Mouse (Mus musculus) T-helper 1 cell (primary cell): ENCODE results near the gene Kalrn.

ENCODE experiments used
- in situ Hi-C: fragments of 300-600 bp; cut with MboI, MseI; formaldehyde crosslinking; loops from one replicate; pipeline ENCODE4 v1.15.1; 2025; ENCODE audit warnings: high pct_unique_total_duplicates

Kalrn gene

DNA sequence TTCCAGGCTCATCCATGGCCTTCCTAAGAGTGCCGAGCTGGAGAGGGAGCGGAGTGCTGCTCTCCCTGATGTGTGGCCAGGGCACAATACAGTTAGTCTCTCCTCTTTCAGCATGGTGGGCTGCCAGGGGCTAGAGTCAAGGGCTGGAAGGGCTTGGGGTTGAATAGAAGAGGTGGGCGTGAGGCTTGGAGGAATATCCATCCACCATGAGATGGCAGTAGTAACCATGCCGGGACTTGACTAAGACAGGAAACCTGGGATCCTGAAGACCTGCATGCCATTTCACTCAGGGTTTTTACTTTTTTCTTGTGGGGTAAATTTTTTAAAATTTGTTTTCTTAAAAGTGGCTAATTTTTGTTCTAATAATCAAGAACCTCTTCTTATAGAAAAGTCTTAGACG lies 365.4 kb downstream of the Kalrn start:
- in situ Hi-C loops: no loop called here

- in situ Hi-C loops: no loop called here
Observed at GRCm38 (mm10) chr16:34204527-34205139, 368.7 kb downstream of the Kalrn start.

GRCm38 (mm10) chr16:34199543-34199942 lies 373.8 kb downstream of the Kalrn start:
- in situ Hi-C loops: no loop called here

- in situ Hi-C loops: no loop called here
Observed at GRCm38 (mm10) chr16:34192959-34193842, 380.1 kb downstream of the Kalrn start.

DNA sequence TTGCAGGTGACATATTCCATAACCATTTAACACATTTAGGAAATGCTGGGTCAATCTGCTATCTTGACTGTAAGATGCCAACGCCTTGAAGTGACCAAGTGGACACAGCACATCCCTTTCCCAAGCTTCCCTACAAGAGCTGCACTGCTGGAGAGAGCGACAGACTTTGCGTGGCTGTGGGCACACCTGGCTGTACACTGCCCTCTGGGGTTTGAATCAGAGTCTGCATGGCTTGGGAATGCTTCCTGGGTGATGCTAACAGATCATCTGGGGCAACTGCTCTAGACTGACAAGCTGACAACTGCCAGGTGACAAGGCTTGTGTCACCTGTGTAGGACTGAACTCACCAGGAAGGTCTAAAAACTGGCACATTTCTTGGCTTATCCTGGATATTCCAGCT lies 388.6 kb downstream of the Kalrn start:
- in situ Hi-C loops: no loop called here

- in situ Hi-C loops: no loop called here
Observed at GRCm38 (mm10) chr16:34183186-34183585, 390.1 kb downstream of the Kalrn start.

DNA sequence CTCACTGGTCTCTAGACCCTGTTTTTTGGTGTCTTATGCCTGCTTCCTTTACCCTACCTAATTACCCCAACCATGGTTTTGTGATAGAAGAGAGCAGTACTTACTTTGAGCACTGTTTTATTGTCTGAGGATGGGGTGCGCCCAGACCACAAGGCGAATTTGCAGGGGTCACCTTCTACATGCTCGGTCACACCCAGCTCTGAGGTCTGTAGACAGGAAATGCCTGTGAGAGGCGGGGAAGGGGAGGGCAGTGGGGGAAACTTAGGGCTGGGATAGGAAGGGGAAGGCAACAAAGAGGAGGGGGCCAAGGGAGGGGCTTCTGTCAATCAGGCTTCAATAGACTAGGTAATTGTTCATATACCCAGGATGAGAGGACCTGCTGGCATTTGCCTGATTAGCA lies 397.7 kb downstream of the Kalrn start:
- in situ Hi-C loops: no loop called here

- in situ Hi-C loops: no loop called here
Observed at GRCm38 (mm10) chr16:34172572-34173181, 400.7 kb downstream of the Kalrn start.

- in situ Hi-C loops: loop anchor here (10.0 kb wide), 1 partner anchor 958 kb away; no protein-coding TSS in a partner anchor
Observed at GRCm38 (mm10) chr16:34167042-34167441, 406.3 kb downstream of the Kalrn start.

- in situ Hi-C loops: loop anchor here (10.0 kb wide), 1 partner anchor 962 kb away; no protein-coding TSS in a partner anchor
Observed at GRCm38 (mm10) chr16:34163086-34163485, 410.2 kb downstream of the Kalrn start.

DNA sequence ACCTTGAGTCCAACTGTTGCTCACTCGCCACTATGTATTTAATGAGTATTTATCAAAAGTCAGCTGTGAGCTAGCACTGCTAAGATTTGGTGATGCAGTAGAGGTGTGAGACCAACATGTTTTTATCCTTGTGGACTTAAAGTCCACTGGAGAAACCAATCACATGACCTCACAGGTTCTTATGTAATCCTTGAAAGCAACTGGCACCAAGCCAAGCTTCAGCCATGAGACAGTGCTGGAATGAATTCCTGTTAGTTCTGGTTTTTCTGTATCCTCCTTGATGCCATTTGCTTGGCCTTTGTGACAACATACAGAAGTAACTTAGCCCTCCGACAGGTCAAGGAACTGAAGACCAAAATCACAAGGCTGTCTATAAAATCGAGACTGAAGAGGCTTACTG lies 413.8 kb downstream of the Kalrn start:
- in situ Hi-C loops: no loop called here

DNA sequence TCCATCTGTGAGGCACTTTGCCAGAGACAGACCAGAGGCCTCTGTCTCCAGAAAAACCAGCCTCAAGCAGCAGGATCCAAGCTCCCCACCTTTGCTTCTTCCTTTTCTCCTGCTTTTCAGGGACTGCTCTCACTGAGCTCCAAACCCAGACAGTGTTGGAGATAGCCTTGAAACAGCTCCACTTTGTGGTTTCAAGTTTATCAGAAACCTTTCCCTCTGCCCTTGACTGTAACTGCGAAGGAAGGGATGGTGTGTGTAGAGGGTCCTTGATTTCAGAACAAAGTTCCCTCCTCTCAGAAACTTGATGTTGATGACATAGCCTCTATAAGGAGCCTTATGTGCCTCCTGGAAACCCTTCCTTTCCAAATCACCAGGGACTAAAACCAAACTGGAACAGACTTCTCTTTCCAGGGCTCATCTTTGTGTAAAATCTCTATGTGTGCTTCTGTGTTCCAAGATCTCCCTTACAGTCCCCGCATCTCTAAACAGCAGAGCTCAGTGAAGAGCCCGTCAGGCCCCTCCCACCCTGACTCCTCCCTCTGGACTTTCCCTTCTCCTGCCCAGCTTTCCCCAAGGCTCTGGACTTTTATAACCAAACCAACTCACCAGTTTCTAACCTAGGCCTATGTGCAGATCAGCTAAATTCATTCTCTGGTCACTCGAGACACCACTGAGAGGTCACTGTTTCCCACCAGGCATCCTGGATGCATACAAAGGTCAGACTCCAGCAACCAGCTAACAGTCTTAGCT lies 415.8 kb downstream of the Kalrn start:
- in situ Hi-C loops: no loop called here

GRCm38 (mm10) chr16:34155696-34156095 lies 417.6 kb downstream of the Kalrn start:
- in situ Hi-C loops: no loop called here

DNA sequence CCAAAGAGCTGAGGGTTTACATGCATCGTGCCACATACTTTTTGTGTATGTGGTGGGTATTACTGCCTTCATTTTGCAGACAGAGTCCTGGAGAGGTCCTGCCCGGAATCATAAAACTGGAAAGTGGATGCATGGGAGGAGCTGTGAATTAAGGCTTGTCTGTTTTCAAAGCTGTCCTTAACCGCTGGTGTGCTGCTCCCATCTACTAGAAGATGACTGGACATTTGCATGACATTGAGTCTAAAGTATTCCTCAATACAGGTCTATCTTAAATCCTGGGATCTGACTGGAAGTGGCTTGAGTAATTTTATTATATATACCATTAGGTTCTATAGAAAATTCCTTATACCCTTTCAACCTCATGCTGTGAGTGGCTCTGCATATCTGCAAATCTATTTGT lies 418.4 kb downstream of the Kalrn start:
- in situ Hi-C loops: no loop called here

DNA sequence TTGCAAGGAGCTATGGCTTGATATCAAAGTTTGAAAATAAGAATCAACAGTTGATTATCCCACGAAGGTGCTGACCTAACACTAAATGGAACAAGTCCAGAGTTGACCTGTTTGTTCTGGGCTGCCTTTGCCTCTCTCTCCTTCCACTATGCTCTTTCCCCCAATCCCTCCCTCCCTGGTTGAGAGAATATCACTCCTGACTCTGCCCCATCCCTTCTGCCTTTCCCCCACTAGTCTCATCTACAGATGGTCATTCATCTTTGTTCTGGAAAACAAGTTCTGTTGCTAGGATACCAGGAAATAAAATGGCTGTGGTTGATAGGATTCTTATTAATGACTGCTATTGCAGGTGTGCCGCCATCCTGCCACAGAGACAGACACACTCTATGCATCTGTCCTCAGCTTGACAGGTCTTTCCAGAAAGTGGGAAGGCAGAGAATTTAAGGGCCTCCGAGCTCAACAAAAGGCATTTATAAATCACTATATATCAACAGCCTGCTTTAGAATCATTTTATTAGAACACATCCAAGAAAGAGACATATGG lies 421.7 kb downstream of the Kalrn start:
- in situ Hi-C loops: no loop called here

DNA sequence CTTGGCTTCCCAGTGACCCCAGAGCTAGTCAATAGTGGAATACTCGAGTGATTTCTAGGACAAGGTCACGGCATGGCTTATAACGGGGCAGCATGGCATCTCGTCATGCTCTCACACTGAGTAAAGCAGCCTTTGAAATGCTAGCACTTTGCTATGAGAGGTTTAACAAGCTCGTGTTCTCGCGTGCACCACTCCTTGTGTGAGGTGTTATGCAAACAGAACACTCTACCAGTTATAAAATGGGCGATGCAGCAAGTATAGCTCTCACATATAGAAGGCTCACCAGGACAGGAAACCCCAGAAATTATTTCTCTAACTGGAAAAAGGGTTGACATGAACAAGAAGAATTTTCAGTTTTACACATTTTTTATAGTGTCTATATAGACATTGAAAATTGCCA lies 431.7 kb downstream of the Kalrn start:
- in situ Hi-C loops: no loop called here

DNA sequence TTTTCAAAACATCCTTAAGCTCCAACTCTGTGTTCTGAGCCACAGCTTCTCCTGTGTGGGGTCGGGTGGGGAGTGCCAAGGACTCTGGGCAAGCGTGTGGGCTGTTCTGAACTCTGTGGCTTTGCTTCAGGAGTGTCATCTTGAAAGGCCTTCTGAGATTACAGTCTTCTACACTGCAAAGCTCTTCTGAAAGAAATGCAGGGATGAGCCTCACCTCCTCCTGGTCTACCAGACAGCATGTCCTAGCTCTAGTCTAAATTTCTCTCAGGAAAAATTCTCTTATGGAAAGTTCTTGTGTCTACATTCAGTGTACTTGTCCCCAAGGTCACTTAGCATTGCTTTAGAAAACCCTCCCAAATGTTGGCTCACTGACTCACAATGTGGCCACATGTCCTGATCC lies 438.3 kb downstream of the Kalrn start:
- in situ Hi-C loops: no loop called here

DNA sequence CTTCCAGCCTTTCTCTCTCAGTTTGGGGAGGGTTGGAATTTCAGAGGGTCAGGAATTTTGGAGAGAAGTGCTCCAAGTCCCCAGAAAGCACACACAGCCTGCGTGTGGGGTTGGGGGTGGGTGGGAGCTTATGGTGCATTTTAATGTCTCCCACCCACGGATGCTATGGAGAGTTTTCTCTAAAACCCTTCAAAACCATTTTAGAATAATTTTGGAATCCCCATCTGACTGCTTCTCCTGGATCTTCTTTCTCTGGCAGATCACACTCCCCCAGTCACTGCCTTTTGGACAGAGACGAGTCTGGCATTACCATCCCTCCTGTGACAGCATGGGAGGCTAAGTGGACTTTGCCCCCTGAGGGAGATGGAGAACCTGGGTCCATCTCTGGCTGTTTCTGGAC lies 438.7 kb downstream of the Kalrn start:
- in situ Hi-C loops: no loop called here

- in situ Hi-C loops: loop anchor here (5.0 kb wide), 1 partner anchor 508 kb away; no protein-coding TSS in a partner anchor
Observed at GRCm38 (mm10) chr16:34125595-34125994, 447.7 kb downstream of the Kalrn start.

- in situ Hi-C loops: no loop called here
Observed at GRCm38 (mm10) chr16:34122486-34122885, 450.8 kb downstream of the Kalrn start.

DNA sequence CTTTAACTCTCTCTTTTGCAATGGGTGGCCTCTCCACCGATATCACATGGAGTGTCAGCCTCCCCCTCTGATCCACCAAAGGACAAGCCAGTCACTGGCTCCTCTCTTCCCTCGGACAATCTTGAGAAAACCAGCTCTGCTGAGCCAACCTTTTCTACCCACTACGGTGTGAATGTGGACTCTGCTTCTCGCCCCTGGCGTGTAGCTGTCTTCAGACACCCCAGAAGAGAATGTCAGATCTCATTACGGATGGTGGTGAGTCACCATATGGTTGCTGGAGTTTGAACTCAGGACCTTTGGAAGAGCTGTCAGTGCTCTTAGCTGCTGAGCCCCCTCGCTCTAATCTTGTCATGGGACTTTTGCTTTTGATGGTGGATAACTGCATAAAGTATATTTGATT lies 452.0 kb downstream of the Kalrn start:
- in situ Hi-C loops: no loop called here

DNA sequence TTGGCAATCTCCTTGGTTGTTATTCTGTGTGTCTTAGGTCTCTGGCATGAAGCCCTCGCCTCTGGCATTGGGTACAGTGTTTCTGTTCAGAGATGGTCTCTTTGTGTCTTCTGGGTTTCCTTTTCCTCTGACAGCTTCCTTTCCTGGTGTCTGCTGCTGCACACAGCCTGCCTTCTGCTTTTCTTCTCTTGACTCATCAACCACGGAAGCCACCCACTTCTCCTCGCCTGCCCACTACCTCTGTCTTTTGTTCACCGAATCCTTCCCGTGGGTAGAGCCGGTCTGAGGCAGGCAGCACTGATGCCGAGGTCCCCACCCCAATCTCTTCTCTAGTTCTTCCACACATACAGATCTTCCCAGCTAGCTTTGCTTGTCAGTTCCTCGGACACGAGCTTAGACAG lies 452.5 kb downstream of the Kalrn start:
- in situ Hi-C loops: no loop called here
